Mouse (Mus musculus): ENCODE data around the gene Trhr2. TPM values are rescaled to one million over a fixed set of nuclear protein-coding genes. Genes with fewer than 3 reads are reported as not detected.

Trhr2 gene
- total and polyA plus RNA-seq, 2 experiments from 2014 or later: 0.45 to 3.2 TPM

- H3K4me3 ChIP-seq (ENCODE audit: low read length): no peak overlapping the region
- ATAC-seq: peak; percentile 76
- 15% methylated on average over 9 of the region's 9 CpGs for WGBS
Measured at GRCm38 (mm10) chr8:122369665-122370064, 9.1 kb upstream of the Trhr2 start.

GRCm38 (mm10) chr8:122368494-122368893 is 7.9 kb upstream of the Trhr2 start:
- Histone ChIP-seq H3K27ac (no peak overlapping the region), H3K36me3 (ENCODE audit: insufficient read depth, low read length) (no peaks in the 10 kb centered on the region), H3K4me3 (ENCODE audit: low read length) (no peak overlapping the region), H3K27me3 (ENCODE audit: insufficient read depth, low read length) (no peaks in the 10 kb centered on the region), H3K4me1 (ENCODE audit: insufficient read depth, low read length) (no peaks in the 10 kb centered on the region), H3K4me2 (ENCODE audit: low read depth, low read length) (no peak overlapping the region), H3K9ac (replicated peaks; ENCODE audit: low read length) (no peak overlapping the region), H3K9me3 (ENCODE audit: low read length) (no peaks in the 10 kb centered on the region)
- no peak for TF ChIP-seq CTCF (IDR thresholded peaks at IDR 0.05; ENCODE audit: low read depth)
- ATAC-seq (no peak), DNase-seq (ENCODE audit: low spot score) (no peak)
- WGBS: 78% methylated on average over 10 of the region's 10 CpGs

More at GRCm38 (mm10) chr8:122369665-122370064, 9.1 kb upstream of the Trhr2 start:
- H3K4me1 ChIP-seq (ENCODE audit: insufficient read depth, low read length): no peaks in the 10 kb centered on the region
- H3K4me2 ChIP-seq (ENCODE audit: low read depth, low read length): no peak overlapping the region
- no peak overlapping the region for H3K27ac ChIP-seq
- no peaks in the 10 kb centered on the region for H3K9me3 ChIP-seq (ENCODE audit: low read length)
- TF ChIP-seq CTCF (IDR thresholded peaks at IDR 0.05; ENCODE audit: low read depth): peak; percentile 92
- no peak overlapping the region for H3K9ac ChIP-seq (replicated peaks; ENCODE audit: low read length)
- H3K36me3 ChIP-seq (ENCODE audit: insufficient read depth, low read length): no peaks in the 10 kb centered on the region
- H3K27me3 ChIP-seq (ENCODE audit: insufficient read depth, low read length): no peaks in the 10 kb centered on the region
- DNase-seq (ENCODE audit: low spot score): peak; percentile 83

GRCm38 (mm10) chr8:122362967-122363366 is 2.4 kb upstream of the Trhr2 start:
- no peaks in the 10 kb centered on the region for H3K27me3 ChIP-seq (ENCODE audit: insufficient read depth, low read length)
- H3K4me1 ChIP-seq (ENCODE audit: insufficient read depth, low read length): no peaks in the 10 kb centered on the region
- TF ChIP-seq CTCF (IDR thresholded peaks at IDR 0.05; ENCODE audit: low read depth): no peak
- H3K4me2 ChIP-seq (ENCODE audit: low read depth, low read length): no peak overlapping the region
- WGBS: 39% methylated on average over 8 of the region's 8 CpGs
- no peak overlapping the region for H3K9ac ChIP-seq (replicated peaks; ENCODE audit: low read length)
- H3K4me3 ChIP-seq (ENCODE audit: low read length): no peak overlapping the region
- H3K27ac ChIP-seq: no peak overlapping the region
- ATAC-seq (0 out of 2 replicates have a peak, but pooled peaks have one; percentile 31), DNase-seq (ENCODE audit: low spot score) (no peak)
- no peaks in the 10 kb centered on the region for H3K9me3 ChIP-seq (ENCODE audit: low read length)
- no peaks in the 10 kb centered on the region for H3K36me3 ChIP-seq (ENCODE audit: insufficient read depth, low read length)

GRCm38 (mm10) chr8:122362271-122362670 is 1.7 kb upstream of the Trhr2 start:
- 43% methylated on average over 5 of the region's 5 CpGs for WGBS
- no peak overlapping the region for H3K9ac ChIP-seq (replicated peaks; ENCODE audit: low read length)
- H3K9me3 ChIP-seq (ENCODE audit: low read length): no peaks in the 10 kb centered on the region
- no peak overlapping the region for H3K4me2 ChIP-seq (ENCODE audit: low read depth, low read length)
- H3K4me1 ChIP-seq (ENCODE audit: insufficient read depth, low read length): peaks cover 5% of the 10 kb centered on the region; the same call in 1 of the 2 replicates
- no peak for DNase-seq (ENCODE audit: low spot score)
- H3K36me3 ChIP-seq (ENCODE audit: insufficient read depth, low read length): no peaks in the 10 kb centered on the region
- ATAC-seq: no peak
- no peak for TF ChIP-seq CTCF (IDR thresholded peaks at IDR 0.05; ENCODE audit: low read depth)
- no peaks in the 10 kb centered on the region for H3K27me3 ChIP-seq (ENCODE audit: insufficient read depth, low read length)
- no peak overlapping the region for H3K27ac ChIP-seq
- H3K4me3 ChIP-seq (ENCODE audit: low read length): no peak overlapping the region

GRCm38 (mm10) chr8:122359111-122359775 is 1.3 kb downstream of the Trhr2 start:
- H3K4me2 ChIP-seq (ENCODE audit: low read depth, low read length): no peak overlapping the region
- WGBS: 72% methylated on average over 15 of the region's 15 CpGs
- peaks cover 7% of the 10 kb centered on the region; the same call in 1 of the 2 replicates for H3K4me1 ChIP-seq (ENCODE audit: insufficient read depth, low read length)
- H3K9ac ChIP-seq (replicated peaks; ENCODE audit: low read length): no peak overlapping the region
- no peak overlapping the region for H3K4me3 ChIP-seq (ENCODE audit: low read length)
- no peaks in the 10 kb centered on the region for H3K9me3 ChIP-seq (ENCODE audit: low read length)
- no peak for TF ChIP-seq CTCF (IDR thresholded peaks at IDR 0.05; ENCODE audit: low read depth)
- DNase-seq (ENCODE audit: low spot score) (no peak), ATAC-seq (no peak)
- H3K36me3 ChIP-seq (ENCODE audit: insufficient read depth, low read length): no peaks in the 10 kb centered on the region
- no peaks in the 10 kb centered on the region for H3K27me3 ChIP-seq (ENCODE audit: insufficient read depth, low read length)
- no peak overlapping the region for H3K27ac ChIP-seq

- H3K27me3 ChIP-seq (ENCODE audit: insufficient read depth, low read length): no peaks in the 10 kb centered on the region
- no peaks in the 10 kb centered on the region for H3K9me3 ChIP-seq (ENCODE audit: low read length)
- H3K36me3 ChIP-seq (ENCODE audit: insufficient read depth, low read length): no peaks in the 10 kb centered on the region
- no peak overlapping the region for H3K27ac ChIP-seq
- H3K4me1 ChIP-seq (ENCODE audit: insufficient read depth, low read length): peaks cover 7% of the 10 kb centered on the region; the same call in 1 of the 2 replicates
- no peak overlapping the region for H3K9ac ChIP-seq (replicated peaks; ENCODE audit: low read length)
- ATAC-seq: no peak
- 65% methylated on average over 5 of the region's 5 CpGs for WGBS
- no peak for TF ChIP-seq CTCF (IDR thresholded peaks at IDR 0.05; ENCODE audit: low read depth)
- no peak overlapping the region for H3K4me3 ChIP-seq (ENCODE audit: low read length)
- DNase-seq (ENCODE audit: low spot score): no peak
- no peak overlapping the region for H3K4me2 ChIP-seq (ENCODE audit: low read depth, low read length)
Measured at GRCm38 (mm10) chr8:122357641-122358040, 2.9 kb downstream of the Trhr2 start.

GRCm38 (mm10) chr8:122357202-122357601 is 3.3 kb downstream of the Trhr2 start:
- DNase-seq (ENCODE audit: low spot score): no peak
- no peaks in the 10 kb centered on the region for H3K9me3 ChIP-seq (ENCODE audit: low read length)
- no peak for ATAC-seq
- 55% methylated on average over 11 of the region's 11 CpGs for WGBS
- H3K9ac ChIP-seq (replicated peaks; ENCODE audit: low read length): no peak overlapping the region
- H3K27me3 ChIP-seq (ENCODE audit: insufficient read depth, low read length): no peaks in the 10 kb centered on the region
- no peak overlapping the region for H3K27ac ChIP-seq
- H3K4me3 ChIP-seq (ENCODE audit: low read length): no peak overlapping the region
- no peaks in the 10 kb centered on the region for H3K36me3 ChIP-seq (ENCODE audit: insufficient read depth, low read length)
- no peak for TF ChIP-seq CTCF (IDR thresholded peaks at IDR 0.05; ENCODE audit: low read depth)
- H3K4me2 ChIP-seq (ENCODE audit: low read depth, low read length): no peak overlapping the region
- H3K4me1 ChIP-seq (ENCODE audit: insufficient read depth, low read length): peaks cover 7% of the 10 kb centered on the region; the same call in 1 of the 2 replicates
